Mouse (Mus musculus) liver, embryonic 16.5 days (tissue): ENCODE measurements around the gene Pkd1l1. TPM values are rescaled to one million over a fixed set of nuclear protein-coding genes. Genes with fewer than 3 reads are reported as not detected.

Experiments
- ATAC-seq: fragments of 200-750 bp; cut with Nextera tagmentation; 2 replicates; pipeline ENCODE4 v1.8.0; 2017; ENCODE audit warnings: low read depth, mild to moderate bottlenecking, moderate number of reproducible peaks, moderate library complexity
- H3K27ac ChIP-seq: fragments of 300-500 bp; sonication (generic); 2 replicates; pipeline ENCODE4 v1.5.1; 2014; ENCODE audit warnings: mild to moderate bottlenecking, low read length
- H3K27me3 ChIP-seq: fragments of 300-500 bp; sonication (generic); 2 replicates; pipeline ENCODE4 v1.6.1; 2014; ENCODE audit warnings: low read depth, low read length, mixed read lengths; ENCODE audit not compliant: control insufficient read depth, insufficient read depth
- H3K36me3 ChIP-seq: fragments of 300-500 bp; sonication (generic); 2 replicates; pipeline ENCODE4 v1.6.1; 2014; ENCODE audit warnings: mild to moderate bottlenecking; ENCODE audit not compliant: control insufficient read depth, insufficient read depth
- H3K4me1 ChIP-seq: fragments of 300-500 bp; sonication (generic); 2 replicates; pipeline ENCODE4 v1.6.1; 2014; ENCODE audit warnings: low read depth, low read length, mixed read lengths; ENCODE audit not compliant: control insufficient read depth
- H3K4me2 ChIP-seq: fragments of 300-500 bp; sonication (generic); 2 replicates; pipeline ENCODE4 v1.6.1; 2014; ENCODE audit warnings: low read depth, low read length, mixed read lengths
- H3K4me3 ChIP-seq: fragments of 300-500 bp; sonication (generic); 2 replicates; pipeline ENCODE4 v1.5.1; 2014; ENCODE audit warnings: low read depth, mild to moderate bottlenecking, low read length
- H3K9ac ChIP-seq: fragments of 300-500 bp; sonication (generic); 2 replicates; pipeline ENCODE4 v1.6.1; 2014; ENCODE audit warnings: low read depth, low read length
- H3K9me3 ChIP-seq: fragments of 300-500 bp; sonication (generic); replicated peaks from 2 replicates; pipeline ENCODE4 v1.6.1; 2016; ENCODE audit warnings: low read length; ENCODE audit not compliant: control insufficient read depth
- WGBS: fragments of 180-500 bp; shearing (Covaris S2); extraction: QIAGEN DNeasy Blood & Tissue Kit; methylation state at CpG from one replicate; pipeline ENCODE4 v1.1.7; 2014; ENCODE audit not compliant: insufficient replicate concordance; 5-methylcytosine and 5-hydroxymethylcytosine counted together
- polyA plus RNA-seq: library from polyadenylated mRNA; unstranded; fragments of >200 nt; fragmentation: Nextera tagmentation; extraction: Ambion mirVana; gene quantifications from 2 replicates; pipeline ENCODE4 v1.2.1, GENCODE M21; 2015

Gene Pkd1l1
- polyA plus RNA-seq, 1 experiment from 2014 or later = 0.09 TPM

DNA sequence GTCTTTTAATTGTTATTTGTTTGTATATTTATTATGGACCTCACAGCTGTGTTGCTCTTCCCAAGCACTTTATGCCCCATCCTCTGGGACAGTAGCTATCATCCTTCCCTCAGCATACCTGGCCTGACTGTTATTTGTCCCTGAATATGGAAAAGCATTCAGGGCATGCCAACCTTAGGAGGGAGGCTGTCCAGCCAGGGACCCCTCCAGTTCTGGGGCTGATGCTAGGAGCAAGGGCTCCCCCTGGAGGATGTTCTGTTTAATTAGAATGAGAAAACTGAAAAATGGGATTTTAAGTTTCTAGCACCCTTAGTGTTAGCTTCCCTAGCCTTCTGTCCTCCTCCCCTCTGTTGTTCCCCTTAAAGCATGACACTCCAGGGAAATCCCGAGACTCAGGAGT is 17.4 kb downstream of the Pkd1l1 start:
- no peaks in the 10 kb centered on the region for H3K36me3 ChIP-seq
- H3K4me1 ChIP-seq = no peaks in the 10 kb centered on the region
- H3K9ac ChIP-seq = no peak overlapping the region
- no peak for ATAC-seq
- H3K4me3 ChIP-seq = no peak overlapping the region
- 3% methylated on average over 1 of the region's 1 CpGs for WGBS
- H3K27ac ChIP-seq = no peak overlapping the region
- no peak overlapping the region for H3K4me2 ChIP-seq
- H3K9me3 ChIP-seq = no peaks in the 10 kb centered on the region
- H3K27me3 ChIP-seq = no peaks in the 10 kb centered on the region

DNA sequence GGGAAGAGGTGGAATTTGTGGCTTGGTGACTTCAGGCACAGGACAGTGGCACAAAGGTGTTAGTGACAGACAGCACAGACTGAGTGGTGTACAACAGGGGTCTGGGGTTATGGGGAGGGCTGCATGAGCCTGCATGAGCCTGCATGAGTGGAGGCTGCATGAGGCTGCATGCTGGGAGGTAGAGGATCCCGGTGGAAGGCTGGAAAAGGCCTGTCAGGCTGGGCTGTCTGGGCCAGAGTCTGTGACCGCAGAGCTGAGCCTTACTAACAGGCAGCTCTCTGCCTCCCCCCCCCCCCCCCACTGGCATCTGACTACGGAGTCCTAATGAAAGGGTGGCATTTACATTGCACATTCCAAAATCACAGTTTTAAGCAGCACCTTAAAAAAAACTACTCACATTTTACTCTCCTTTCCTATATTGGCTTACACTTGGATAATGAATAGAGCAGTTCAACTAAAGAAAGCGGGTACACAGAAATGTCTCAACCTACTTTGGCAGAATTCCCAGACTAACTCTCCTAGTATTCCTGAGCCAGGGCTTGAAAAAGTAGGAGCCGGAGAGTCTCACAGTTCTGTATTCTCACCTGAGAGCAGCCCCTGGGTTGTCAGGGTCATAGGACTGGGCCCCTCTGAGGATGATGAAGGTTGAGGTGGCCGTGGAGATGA is 23.2 kb downstream of the Pkd1l1 start:
- WGBS = 79% methylated on average over 6 of the region's 6 CpGs
- H3K36me3 ChIP-seq = no peaks in the 10 kb centered on the region
- no peak for ATAC-seq
- no peaks in the 10 kb centered on the region for H3K9me3 ChIP-seq
- no peak overlapping the region for H3K4me2 ChIP-seq
- no peaks in the 10 kb centered on the region for H3K27me3 ChIP-seq
- H3K27ac ChIP-seq = no peak overlapping the region
- no peaks in the 10 kb centered on the region for H3K4me1 ChIP-seq
- no peak overlapping the region for H3K4me3 ChIP-seq
- no peak overlapping the region for H3K9ac ChIP-seq

DNA sequence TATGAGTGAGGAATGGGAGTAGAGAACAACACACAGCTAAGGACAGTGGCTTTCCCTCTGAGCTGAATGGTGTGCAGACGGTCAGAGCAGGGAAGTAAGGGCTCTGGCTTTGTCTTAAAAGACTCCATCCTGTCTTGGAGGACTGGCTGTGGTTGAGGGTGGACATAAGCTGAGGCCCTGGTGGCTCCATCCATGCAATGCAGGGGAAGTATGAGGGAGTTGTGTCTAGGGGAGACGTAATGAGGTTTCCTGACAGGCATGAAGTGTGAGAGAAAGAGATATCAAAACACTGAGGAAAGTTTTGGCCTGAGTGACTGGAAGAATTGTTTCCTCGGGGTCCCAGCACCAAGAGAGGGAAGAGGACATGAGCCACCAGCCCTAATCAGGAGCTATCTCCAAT is 24.2 kb downstream of the Pkd1l1 start:
- no peaks in the 10 kb centered on the region for H3K4me1 ChIP-seq
- 29% methylated on average over 3 of the region's 3 CpGs for WGBS

DNA sequence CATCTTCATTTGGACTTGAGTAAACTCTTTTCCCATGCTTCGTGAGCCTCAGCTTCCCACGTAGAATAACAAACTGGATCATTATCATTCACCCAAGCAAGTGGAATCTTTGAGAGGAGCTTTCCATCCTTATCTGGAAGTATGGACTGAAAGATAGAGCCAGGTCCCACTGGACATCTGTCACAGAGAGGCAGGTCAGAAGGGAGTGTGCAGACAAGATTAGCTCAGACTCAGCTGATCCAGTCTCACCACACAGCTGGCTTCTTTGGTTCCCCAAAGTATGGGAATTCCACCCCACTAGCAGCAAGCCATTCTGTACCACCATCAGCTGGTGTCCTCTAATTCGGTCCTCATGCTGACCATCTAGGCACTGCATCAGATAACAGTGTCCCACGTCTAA is 29.0 kb downstream of the Pkd1l1 start:
- H3K9ac ChIP-seq = no peak overlapping the region
- H3K4me3 ChIP-seq = no peak overlapping the region
- no peaks in the 10 kb centered on the region for H3K4me1 ChIP-seq
- ATAC-seq = peak; percentile 79
- no peak overlapping the region for H3K27ac ChIP-seq
- no peaks in the 10 kb centered on the region for H3K36me3 ChIP-seq
- WGBS = 32% methylated on average over 4 of the region's 4 CpGs
- no peak overlapping the region for H3K4me2 ChIP-seq
- no peaks in the 10 kb centered on the region for H3K27me3 ChIP-seq
- no peaks in the 10 kb centered on the region for H3K9me3 ChIP-seq

More for the DNA sequence above, 24.2 kb downstream of the Pkd1l1 start:
- H3K4me3 ChIP-seq = no peak overlapping the region
- no peak overlapping the region for H3K4me2 ChIP-seq
- no peaks in the 10 kb centered on the region for H3K36me3 ChIP-seq
- no peak overlapping the region for H3K9ac ChIP-seq
- no peaks in the 10 kb centered on the region for H3K9me3 ChIP-seq
- H3K27ac ChIP-seq = no peak overlapping the region
- ATAC-seq = no peak
- H3K27me3 ChIP-seq = no peaks in the 10 kb centered on the region

DNA sequence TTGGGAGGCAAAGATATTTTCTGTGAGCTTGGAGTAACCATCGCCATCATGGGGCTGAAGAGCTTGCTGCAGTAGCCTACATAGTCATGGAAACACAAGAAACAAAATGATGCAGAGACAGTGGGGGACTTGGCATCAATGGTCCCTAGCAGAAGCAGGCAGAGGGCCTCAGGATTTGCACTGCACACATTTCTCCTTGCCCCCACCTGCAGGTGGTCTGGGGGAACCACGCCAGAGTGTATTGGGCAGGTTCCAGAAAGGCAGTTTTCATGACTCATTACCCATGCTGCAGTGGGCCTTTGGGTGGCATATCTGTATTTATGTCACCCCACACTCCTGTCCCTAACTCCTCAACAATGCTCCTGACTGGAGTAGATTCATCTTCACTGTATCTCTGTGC is 30.6 kb downstream of the Pkd1l1 start:
- no peak overlapping the region for H3K27ac ChIP-seq
- H3K9me3 ChIP-seq = no peaks in the 10 kb centered on the region
- no peak overlapping the region for H3K4me3 ChIP-seq
- WGBS = 42% methylated on average over 2 of the region's 2 CpGs
- H3K9ac ChIP-seq = no peak overlapping the region
- H3K4me2 ChIP-seq = no peak overlapping the region
- H3K27me3 ChIP-seq = no peaks in the 10 kb centered on the region
- ATAC-seq = no peak
- no peaks in the 10 kb centered on the region for H3K36me3 ChIP-seq
- no peaks in the 10 kb centered on the region for H3K4me1 ChIP-seq

DNA sequence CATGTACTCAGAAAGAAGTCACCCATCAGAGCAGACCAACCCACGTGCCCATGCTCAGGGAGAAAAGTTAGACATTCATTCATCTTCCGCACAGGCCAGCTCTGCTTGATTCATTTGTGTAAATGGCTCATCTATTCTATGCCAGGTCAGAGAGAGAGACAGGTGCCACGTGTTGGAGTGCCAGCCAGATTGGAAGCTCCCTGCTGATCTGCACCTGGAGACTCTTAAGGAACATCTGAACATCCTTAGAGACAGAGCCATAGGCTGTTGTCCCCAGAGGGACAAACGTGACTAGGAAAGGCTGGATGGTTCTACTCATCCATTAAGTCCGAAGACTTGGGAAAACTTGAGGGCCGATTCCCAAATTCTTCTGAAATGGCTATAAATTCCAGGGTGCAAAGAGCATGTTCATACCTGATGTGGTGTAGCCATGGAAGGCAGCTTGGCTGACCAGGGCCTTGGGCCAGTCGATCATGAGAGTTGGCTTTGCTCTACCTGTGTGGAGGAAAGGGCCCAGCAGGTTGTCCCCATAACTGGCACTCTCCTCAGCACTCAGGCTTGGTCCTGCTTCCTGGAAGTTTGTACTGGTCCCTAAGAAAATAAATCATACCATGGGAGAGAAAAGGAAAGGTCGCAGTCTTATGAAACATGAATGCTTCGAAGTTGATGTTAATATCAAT is 36.5 kb downstream of the Pkd1l1 start:
- Histone ChIP-seq H3K4me1 (no peaks in the 10 kb centered on the region), H3K27ac (no peak overlapping the region), H3K9me3 (no peaks in the 10 kb centered on the region), H3K9ac (no peak overlapping the region), H3K4me3 (no peak overlapping the region), H3K36me3 (no peaks in the 10 kb centered on the region), H3K4me2 (no peak overlapping the region), H3K27me3 (no peaks in the 10 kb centered on the region)
- WGBS = 62% methylated on average over 9 of the region's 9 CpGs
- ATAC-seq = no peak

DNA sequence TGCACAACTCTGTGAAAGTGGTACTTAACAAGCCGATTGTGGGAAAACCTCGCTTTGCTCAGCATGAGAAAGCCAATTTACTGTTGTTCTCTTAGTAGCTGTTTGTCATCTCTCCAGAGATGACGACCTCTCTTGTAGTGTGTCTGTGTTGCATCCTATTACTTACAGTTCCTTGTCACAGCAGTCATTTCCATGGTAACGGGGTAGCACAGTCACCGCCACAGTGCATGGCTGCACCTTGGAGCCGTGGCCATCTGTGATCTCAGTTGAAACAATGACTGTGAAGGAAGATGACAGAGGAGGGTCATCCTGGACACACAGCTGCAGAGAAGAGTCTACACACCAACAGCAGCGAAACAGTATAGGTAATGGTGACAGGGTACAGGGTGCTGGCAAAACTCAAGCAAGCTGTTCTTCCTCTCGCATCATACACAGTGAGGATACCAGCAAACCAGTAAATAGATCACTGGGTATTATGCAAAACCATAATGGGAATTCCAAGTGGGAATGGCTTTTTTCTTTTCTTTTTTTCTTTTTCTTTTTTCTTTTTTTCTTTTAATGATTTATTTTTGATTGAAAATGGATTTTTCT is 56.9 kb downstream of the Pkd1l1 start:
- Histone ChIP-seq H3K36me3 (no peaks in the 10 kb centered on the region), H3K4me2 (no peak overlapping the region), H3K9me3 (no peaks in the 10 kb centered on the region), H3K4me3 (no peak overlapping the region), H3K27ac (no peak overlapping the region), H3K4me1 (no peaks in the 10 kb centered on the region), H3K9ac (no peak overlapping the region), H3K27me3 (no peaks in the 10 kb centered on the region)
- no peak for ATAC-seq
- 65% methylated on average over 8 of the region's 8 CpGs for WGBS

DNA sequence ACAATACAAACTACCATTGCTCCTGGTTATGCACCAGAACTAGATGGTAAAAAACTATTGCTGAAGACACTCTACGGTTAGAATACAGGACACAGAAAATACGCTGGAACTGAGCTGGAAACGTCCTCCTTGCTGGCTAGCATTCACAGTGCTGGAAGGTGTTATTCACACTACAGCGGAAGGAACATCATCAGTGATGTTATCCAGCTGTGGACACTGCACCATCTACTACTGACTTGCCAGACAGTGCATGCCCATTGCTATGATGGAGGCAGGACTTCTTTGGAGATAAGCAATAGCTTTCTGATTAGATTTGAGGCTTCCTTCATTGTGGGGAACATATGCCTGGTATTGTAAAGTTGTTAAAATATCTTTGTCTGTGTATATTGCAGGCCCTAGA is 90.3 kb downstream of the Pkd1l1 start:
- 61% methylated on average over 4 of the region's 4 CpGs for WGBS
- ATAC-seq = no peak
- H3K4me3 ChIP-seq = no peak overlapping the region

DNA sequence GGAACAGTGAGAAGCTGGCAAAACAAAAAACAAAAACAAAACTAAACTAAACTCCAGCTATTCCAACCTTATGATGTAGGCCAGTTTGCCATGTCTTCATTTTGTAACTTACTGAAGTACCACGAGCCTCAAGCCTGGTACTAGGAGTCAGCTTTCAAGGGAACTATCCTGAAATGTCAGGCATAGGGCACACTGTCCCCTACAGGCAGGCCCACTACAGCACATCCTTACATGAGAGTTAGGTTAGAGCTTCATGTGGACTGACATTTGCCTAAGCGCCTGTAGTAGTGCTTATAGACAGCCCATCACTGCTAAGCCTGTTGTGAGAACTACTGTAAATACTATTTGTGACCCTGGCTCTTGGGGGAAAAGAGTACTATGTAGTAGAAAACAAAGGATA is 91.5 kb downstream of the Pkd1l1 start:
- Histone ChIP-seq H3K36me3 (no peaks in the 10 kb centered on the region), H3K4me2 (no peak overlapping the region), H3K9me3 (no peaks in the 10 kb centered on the region), H3K27ac (no peak overlapping the region), H3K9ac (no peak overlapping the region), H3K4me3 (no peak overlapping the region), H3K27me3 (no peaks in the 10 kb centered on the region), H3K4me1 (no peaks in the 10 kb centered on the region)
- 47% methylated on average over 2 of the region's 2 CpGs for WGBS
- no peak for ATAC-seq

More for the DNA sequence above, 90.3 kb downstream of the Pkd1l1 start:
- H3K4me1 ChIP-seq = no peaks in the 10 kb centered on the region
- no peak overlapping the region for H3K4me2 ChIP-seq
- H3K27ac ChIP-seq = no peak overlapping the region
- H3K9me3 ChIP-seq = no peaks in the 10 kb centered on the region
- H3K27me3 ChIP-seq = no peaks in the 10 kb centered on the region
- H3K9ac ChIP-seq = no peak overlapping the region
- no peaks in the 10 kb centered on the region for H3K36me3 ChIP-seq
